Mouse (Mus musculus) thymus, postnatal 36 days (tissue): Measurements from ENCODE around the gene Atp13a2.

Experiments used
- DNase-seq, 2 experiments: peaks; one replicate each; pipeline ENCODE4 v3.0.0; 2022; ENCODE audit warnings: mixed read lengths in 2 of 2

Atp13a2 gene

DNA sequence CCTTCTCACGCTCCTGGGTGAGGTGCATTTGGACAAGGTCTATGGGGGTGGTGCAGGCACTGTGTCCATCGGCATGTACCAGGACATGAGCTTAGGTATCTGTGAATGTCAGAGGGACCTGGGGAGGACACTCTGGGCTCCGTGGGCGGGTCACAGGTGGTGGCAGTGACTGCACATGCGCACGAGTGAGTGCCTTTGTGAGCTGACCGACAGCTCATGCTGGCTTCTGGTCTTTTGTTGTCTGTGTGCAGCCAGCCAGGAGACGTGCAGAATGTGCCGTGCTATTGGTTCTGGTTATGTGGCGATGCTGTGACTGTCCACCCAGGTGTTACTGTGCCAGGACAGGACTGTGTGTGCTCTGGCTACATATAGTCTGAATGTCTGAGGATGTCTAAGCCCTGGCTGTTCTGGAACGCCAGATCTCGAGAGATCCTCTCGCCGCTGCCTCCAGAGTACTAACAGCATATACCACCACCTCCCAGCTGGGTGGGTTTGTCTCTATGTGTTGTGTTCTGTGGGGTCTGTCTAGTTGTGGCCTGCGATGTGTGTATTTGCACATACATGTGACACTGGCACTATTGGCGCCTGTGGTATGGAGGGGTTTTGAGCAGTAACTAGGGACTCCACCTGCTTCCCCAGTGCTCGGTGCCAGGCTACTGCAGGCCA, 62.3 kb downstream of the Atp13a2 start:
- DNase-seq, result no peak

- no peak for DNase-seq
These were observed 62.8 kb downstream of the Atp13a2 start for GRCm38 (mm10) chr4:141049476-141049835.

- no peak for DNase-seq
These were observed 65.8 kb downstream of the Atp13a2 start for GRCm38 (mm10) chr4:141052442-141052841.

- no peak for DNase-seq
These were observed 66.5 kb downstream of the Atp13a2 start for GRCm38 (mm10) chr4:141053138-141053537.

DNA sequence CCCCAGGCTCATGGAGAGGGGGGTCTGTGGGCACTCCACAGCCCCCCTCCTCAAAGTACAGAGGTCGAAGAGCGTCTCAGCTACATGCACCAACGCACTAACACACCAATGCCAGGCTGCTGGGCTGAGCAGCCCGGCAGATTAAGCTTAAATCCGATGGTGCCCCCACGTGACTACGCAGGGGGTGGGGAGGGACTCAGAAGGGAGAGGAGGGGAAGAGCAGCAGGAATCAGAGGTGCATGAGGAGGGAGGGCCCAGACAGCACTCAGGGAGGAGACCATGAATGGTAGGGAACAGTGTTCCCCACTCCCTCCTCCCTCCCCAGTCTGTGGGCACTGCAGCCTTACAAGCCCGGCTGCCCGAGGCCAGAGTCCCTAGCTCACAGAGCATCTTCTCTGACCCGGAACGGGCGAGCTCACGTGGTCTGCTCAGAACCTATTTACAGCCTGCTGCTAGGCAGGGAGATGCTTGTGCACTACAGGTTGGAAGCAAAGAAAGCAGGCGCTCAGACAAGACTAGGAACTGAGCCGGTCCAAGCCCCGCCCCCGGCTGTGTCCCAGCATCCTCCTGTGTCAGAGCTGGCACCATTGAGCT, 67.0 kb downstream of the Atp13a2 start:
- DNase-seq, result no peak
